24 mouse cellular contexts compared by ENCODE assay signal in the genomic region with DNA sequence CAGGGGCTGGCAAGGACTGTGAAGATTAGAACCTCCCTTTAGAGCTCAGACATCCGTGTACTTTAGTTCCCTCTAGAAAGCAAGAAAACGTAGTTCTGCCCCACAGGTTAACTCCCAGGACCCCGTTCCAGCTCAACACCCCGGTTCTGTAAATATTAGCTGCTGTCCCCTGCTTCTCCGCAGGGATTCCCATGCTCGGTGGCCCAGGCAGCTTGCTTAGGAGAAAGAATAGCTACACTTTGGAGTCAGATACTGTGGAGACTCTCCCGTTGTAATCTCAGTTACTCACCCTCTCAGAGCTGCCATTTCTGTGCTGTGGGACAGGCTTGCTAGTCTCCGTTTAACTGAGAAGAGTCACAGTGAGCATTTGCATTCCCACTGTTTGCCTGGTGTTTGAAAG. TPM values are rescaled to one million over a fixed set of nuclear protein-coding genes. Genes with fewer than 3 reads are reported as not detected.
DNase-seq lines count a peak whose midpoint lies in the region; ATAC-seq and TF ChIP-seq lines count a peak whose summit lies in the region.
"Had no signal": no experiment of that assay in that cellular context is flagged by ENCODE, and none has a peak within 500 bp of the region (broad histone marks: within the 10 kb centered on the region; RNA-seq: fewer than 3 reads in every experiment).

No protein-coding gene starts in this region.

- no peak overlapping the region for H3K9ac ChIP-seq in hindbrain, embryonic 15.5 days
- no peak overlapping the region for H3K9ac ChIP-seq in hindbrain, embryonic 11.5 days (ENCODE audit: low read depth, low read length)
- no peak overlapping the region for H3K9ac ChIP-seq in liver, embryonic 12.5 days
- no peak overlapping the region for H3K9ac ChIP-seq in liver, postnatal 0 days (replicated peaks)
- no peak overlapping the region for H3K9ac ChIP-seq in liver, embryonic 14.5 days (replicated peaks)
- H3K9ac ChIP-seq: embryonic facial prominence, embryonic 12.5 days; hindbrain, embryonic 13.5 days; liver, embryonic 15.5 days had no signal

- no peak for TF ChIP-seq CTCF in liver, postnatal 0 days (IDR thresholded peaks at IDR 0.05; ENCODE audit: low read depth)
- no peak for TF ChIP-seq CTCF in liver, embryonic 14.5 days (IDR thresholded peaks at IDR 0.05; ENCODE audit: low read depth)

- H3K36me3 ChIP-seq in hindbrain, embryonic 15.5 days: no peaks in the 10 kb centered on the region
- no peaks in the 10 kb centered on the region for H3K36me3 ChIP-seq in hindbrain, embryonic 11.5 days (ENCODE audit: control insufficient read depth, insufficient read depth, low read length)
- no peaks in the 10 kb centered on the region for H3K36me3 ChIP-seq in liver, embryonic 12.5 days
- H3K36me3 ChIP-seq in liver, postnatal 0 days (replicated peaks; ENCODE audit: insufficient read depth, low read length): no peaks in the 10 kb centered on the region
- no peaks in the 10 kb centered on the region for H3K36me3 ChIP-seq in liver, embryonic 14.5 days (replicated peaks; ENCODE audit: control insufficient read depth, insufficient read depth, low read depth)
- H3K36me3 ChIP-seq: embryonic facial prominence, embryonic 12.5 days; hindbrain, embryonic 13.5 days; liver, embryonic 15.5 days had no signal

- 14% methylated on average over 8 of the region's 8 CpGs for WGBS in hindbrain, embryonic 15.5 days
- WGBS in hindbrain, embryonic 11.5 days: 8% methylated on average over 8 of the region's 8 CpGs
- WGBS in liver, embryonic 12.5 days (ENCODE audit: insufficient replicate concordance): 26% methylated on average over 8 of the region's 8 CpGs
- WGBS in liver, postnatal 0 days (ENCODE audit: insufficient replicate concordance): 27% methylated on average over 8 of the region's 8 CpGs
- 25% methylated on average over 8 of the region's 8 CpGs for WGBS in liver, embryonic 14.5 days (ENCODE audit: insufficient replicate concordance)

- peak overlapping the region; percentile 95 for H3K4me2 ChIP-seq in hindbrain, embryonic 15.5 days
- no peak overlapping the region for H3K4me2 ChIP-seq in hindbrain, embryonic 11.5 days (replicated peaks; ENCODE audit: low read depth, low read length)
- H3K4me2 ChIP-seq in liver, embryonic 12.5 days: peak overlapping the region; percentile 69
- H3K4me2 ChIP-seq in liver, postnatal 0 days (ENCODE audit: low read depth, low read length): no peak overlapping the region
- peak overlapping the region; percentile 58; the same call in 1 of the 2 replicates for H3K4me2 ChIP-seq in liver, embryonic 14.5 days (ENCODE audit: low read depth)

- H3K27me3 ChIP-seq in hindbrain, embryonic 15.5 days: peaks cover 41% of the 10 kb centered on the region
- peaks cover 43% of the 10 kb centered on the region for H3K27me3 ChIP-seq in hindbrain, embryonic 11.5 days (ENCODE audit: control insufficient read depth, insufficient read depth, low read length)
- peaks cover 58% of the 10 kb centered on the region for H3K27me3 ChIP-seq in liver, embryonic 12.5 days (replicated peaks)
- peaks cover 28% of the 10 kb centered on the region for H3K27me3 ChIP-seq in liver, postnatal 0 days (ENCODE audit: insufficient read depth, low read length)
- H3K27me3 ChIP-seq in liver, embryonic 14.5 days (ENCODE audit: control insufficient read depth, insufficient read depth, low read length): peaks cover 29% of the 10 kb centered on the region
- H3K27me3 ChIP-seq: CH12.LX had no signal

- H3K9me3 ChIP-seq in hindbrain, embryonic 15.5 days: no peaks in the 10 kb centered on the region
- H3K9me3 ChIP-seq in hindbrain, embryonic 11.5 days (ENCODE audit: control insufficient read depth, low read length): no peaks in the 10 kb centered on the region
- H3K9me3 ChIP-seq in liver, embryonic 12.5 days (replicated peaks): no peaks in the 10 kb centered on the region
- no peaks in the 10 kb centered on the region for H3K9me3 ChIP-seq in liver, postnatal 0 days (ENCODE audit: low read length)
- no peaks in the 10 kb centered on the region for H3K9me3 ChIP-seq in liver, embryonic 14.5 days (ENCODE audit: control insufficient read depth, low read length)
- H3K9me3 ChIP-seq: embryonic facial prominence, embryonic 12.5 days; hindbrain, embryonic 13.5 days; liver, embryonic 15.5 days had no signal

- no peak overlapping the region for H3K27ac ChIP-seq in hindbrain, embryonic 15.5 days (replicated peaks)
- no peak overlapping the region for H3K27ac ChIP-seq in hindbrain, embryonic 11.5 days (ENCODE audit: low read depth, low read length)
- H3K27ac ChIP-seq in liver, embryonic 12.5 days: no peak overlapping the region
- no peak overlapping the region for H3K27ac ChIP-seq in liver, postnatal 0 days (ENCODE audit: low read depth)
- no peak overlapping the region for H3K27ac ChIP-seq in liver, embryonic 14.5 days
- H3K27ac ChIP-seq: embryonic facial prominence, embryonic 12.5 days; hindbrain, embryonic 13.5 days; liver, embryonic 15.5 days had no signal

- DNase-seq in heart, adult 11 months: peak; percentile 70
- DNase-seq in heart, adult 8-10 months (ENCODE audit: low spot score): no peak
- DNase-seq in hindbrain, embryonic 11.5 days (ENCODE audit: low spot score): no peak
- DNase-seq in liver, postnatal 0 days: no peak
- no peak for DNase-seq in liver, embryonic 14.5 days (ENCODE audit: low read depth in 3 of 3, low spot score in 3 of 3)
- DNase-seq in frontal cortex, postnatal 25 days (ENCODE audit: low spot score in 2 of 2): no peak
- DNase-seq: cerebellum, adult 9-10 months; gastrocnemius, postnatal 14 days; left cerebral cortex, postnatal 4 days; lung, postnatal 10 days; right cerebral cortex, postnatal 25 days; thymus, postnatal 14 days had no signal

- ATAC-seq in hindbrain, embryonic 15.5 days (ENCODE audit: low FRiP score, low read depth): no peak
- no peak for ATAC-seq in hindbrain, embryonic 11.5 days (ENCODE audit: low FRiP score)
- ATAC-seq in liver, embryonic 12.5 days: no peak
- ATAC-seq in liver, postnatal 0 days: no peak
- no peak for ATAC-seq in liver, embryonic 14.5 days (ENCODE audit: insufficient read depth)

- peak overlapping the region; percentile 41 for H3K4me3 ChIP-seq in hindbrain, embryonic 15.5 days
- H3K4me3 ChIP-seq in hindbrain, embryonic 11.5 days (ENCODE audit: low read depth, low read length): no peak overlapping the region
- H3K4me3 ChIP-seq in liver, embryonic 12.5 days: peak overlapping the region; percentile 48
- H3K4me3 ChIP-seq in liver, postnatal 0 days (ENCODE audit: low read depth, low read length): no peak overlapping the region
- H3K4me3 ChIP-seq in liver, embryonic 14.5 days (ENCODE audit: insufficient read depth in 1 of 2, low read depth in 2 of 2, low read length in 2 of 2): peak overlapping the region in 1 of 2 experiments; percentile 9; a peak in 1 of 4 replicates
- H3K4me3 ChIP-seq: embryonic facial prominence, embryonic 12.5 days had no signal

- no peak for TF ChIP-seq EP300 in liver, postnatal 0 days (IDR thresholded peaks at IDR 0.05; ENCODE audit: low read depth)
- no peak for TF ChIP-seq EP300 in liver, embryonic 14.5 days (IDR thresholded peaks at IDR 0.05; ENCODE audit: low read depth)

- peaks cover 19% of the 10 kb centered on the region for H3K4me1 ChIP-seq in hindbrain, embryonic 15.5 days (replicated peaks)
- H3K4me1 ChIP-seq in hindbrain, embryonic 11.5 days (replicated peaks; ENCODE audit: control insufficient read depth, insufficient read depth, low read length): 0 out of 2 replicates have a peak, but pooled peaks cover 2% of the 10 kb centered on the region
- H3K4me1 ChIP-seq in liver, embryonic 12.5 days: peaks cover 41% of the 10 kb centered on the region
- 0 out of 2 replicates have a peak, but pooled peaks cover 2% of the 10 kb centered on the region for H3K4me1 ChIP-seq in liver, postnatal 0 days (ENCODE audit: insufficient read depth)
- H3K4me1 ChIP-seq in liver, embryonic 14.5 days (replicated peaks; ENCODE audit: control insufficient read depth in 2 of 2, insufficient read depth in 2 of 2, low read length in 1 of 2): peaks cover 2 to 8% of the 10 kb centered on the region in 2 experiments; a peak in 2 of 4 replicates

RNA-seq across cellular contexts. Expression of a gene that starts 1.2 kb away (rescaled TPM):
- total RNA-seq in heart, adult 8-10 months (2022): 10 to 100 TPM; 53.9 to 62.5 (median 56.2) TPM
- 0.52 and 0.77 TPM in 2 replicates for polyA plus RNA-seq in hindbrain, embryonic 15.5 days (2015; fragmentation: Nextera tagmentation; extraction: Ambion mirVana)
- 0.35 and 0.36 TPM in 2 replicates for polyA plus RNA-seq in hindbrain, embryonic 11.5 days (2014; fragmentation: Nextera tagmentation; extraction: Ambion mirVana)
- 3.2 and 3.4 TPM in 2 replicates for polyA plus RNA-seq in liver, embryonic 12.5 days (2016; fragmentation: Nextera tagmentation; extraction: Ambion mirVana)
- 0.81 and 0.85 TPM in 2 replicates for polyA plus RNA-seq in liver, postnatal 0 days (2015; fragmentation: Nextera tagmentation; extraction: Ambion mirVana)
- 1.0 and 1.3 TPM in 2 replicates for polyA plus RNA-seq in liver, embryonic 14.5 days (2012; rRNA removed)
- polyA plus RNA-seq in liver, embryonic 14.5 days (2014; fragmentation: Nextera tagmentation; extraction: Ambion mirVana): 0.74 and 0.87 TPM in 2 replicates
- total RNA-seq: CH12.LX; gastrocnemius, postnatal 14 days had no signal

RNA-seq across cellular contexts. Expression of a gene that starts 29.4 kb away (rescaled TPM):
- total RNA-seq in heart, adult 8-10 months (2022): not detected
- polyA plus RNA-seq in hindbrain, embryonic 15.5 days (2015; fragmentation: Nextera tagmentation; extraction: Ambion mirVana): not detected in 2 replicates
- not detected in 2 replicates for polyA plus RNA-seq in hindbrain, embryonic 11.5 days (2014; fragmentation: Nextera tagmentation; extraction: Ambion mirVana)
- polyA plus RNA-seq in liver, embryonic 12.5 days (2016; fragmentation: Nextera tagmentation; extraction: Ambion mirVana): not detected in 2 replicates
- not detected in 2 replicates for polyA plus RNA-seq in liver, postnatal 0 days (2015; fragmentation: Nextera tagmentation; extraction: Ambion mirVana)
- polyA plus RNA-seq in liver, embryonic 14.5 days (2012; rRNA removed): not detected in 2 replicates
- polyA plus RNA-seq in liver, embryonic 14.5 days (2014; fragmentation: Nextera tagmentation; extraction: Ambion mirVana): not detected in 2 replicates
- total RNA-seq: adrenal gland, adult 18-20 months; gastrocnemius, postnatal 14 days; layer of hippocampus, adult 8-10 months; left cerebral cortex, adult 18-20 months; left cerebral cortex, postnatal 4 days; megakaryocyte-erythroid progenitor cell, adult 5-6 weeks had no signal
- polyA plus RNA-seq: cortical plate, adult 2 months; embryonic facial prominence, embryonic 12.5 days; hindbrain, embryonic 13.5 days; intestine, embryonic 16.5 days; liver, embryonic 15.5 days had no signal

Comparison
In these comparisons a context has a peak if more than half of its experiments do, and no peak if none do; other contexts are left out.
1. H3K4me2 ChIP-seq: peak in hindbrain, embryonic 15.5 days (single experiment), liver, embryonic 12.5 days (single experiment) and liver, embryonic 14.5 days (single experiment); none in hindbrain, embryonic 11.5 days (single experiment) and liver, postnatal 0 days (single experiment).
2. H3K4me3 ChIP-seq: peak in hindbrain, embryonic 15.5 days (single experiment) and liver, embryonic 12.5 days (single experiment); none in hindbrain, embryonic 11.5 days (single experiment) and liver, postnatal 0 days (single experiment).